Comparison of ENCODE assay signal across 13 mouse cellular contexts in the genomic region with DNA sequence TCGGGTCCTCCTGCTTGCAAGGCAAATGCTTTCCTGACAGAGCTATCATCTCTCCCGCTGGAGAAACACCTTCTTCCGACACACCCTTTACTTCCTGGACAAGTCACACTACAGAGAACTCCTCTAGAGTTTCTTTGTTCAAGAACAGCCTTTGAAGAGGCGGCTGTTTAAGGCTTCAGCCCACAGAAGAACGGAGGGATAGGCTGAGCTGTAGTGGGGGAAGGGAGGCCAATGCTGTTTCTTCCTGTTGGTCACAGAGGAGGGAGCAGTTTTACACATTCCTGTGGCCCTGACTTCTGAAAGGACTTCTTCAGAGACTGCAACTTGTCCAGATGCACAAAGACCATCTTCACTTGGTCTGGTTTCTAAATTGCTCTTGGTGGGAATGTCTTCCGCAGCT.
DNase-seq lines count a peak whose midpoint lies in the region; ATAC-seq and TF ChIP-seq lines count a peak whose summit lies in the region.
"Had no signal": no experiment of that assay in that cellular context is flagged by ENCODE, and none has a peak within 500 bp of the region (broad histone marks: within the 10 kb centered on the region; RNA-seq: fewer than 3 reads in every experiment).

No protein-coding gene starts in this region.

- DNase-seq in gastrocnemius, postnatal 14 days, result peak; percentile 29
- DNase-seq in gastrocnemius, adult 18-20 months (ENCODE audit: low spot score), result no peak
- peak; percentile 26 for DNase-seq in thymus, postnatal 14 days
- no peak for DNase-seq in thymus, adult 2 months
- peak; percentile 31 for DNase-seq in limb, embryonic 10.5 days (ENCODE audit: low spot score)
- no peak for DNase-seq in testis, postnatal 14 days (ENCODE audit: low spot score)
- no peak for DNase-seq in urinary bladder, adult 2 months (ENCODE audit: low spot score)
- DNase-seq: cerebellum, postnatal 14 days; liver had no signal

- no peak overlapping the region for H3K27ac ChIP-seq in thymus, adult 2 months (ENCODE audit: control insufficient read depth, insufficient read depth, low read length)
- peak overlapping the region; percentile 82; the same call in 1 of the 2 replicates for H3K27ac ChIP-seq in limb, embryonic 10.5 days
- H3K27ac ChIP-seq in intestine, postnatal 0 days (ENCODE audit: low read depth, low read length), result no peak overlapping the region
- H3K27ac ChIP-seq: macrophage had no signal

- no peak overlapping the region for H3K4me2 ChIP-seq in intestine, postnatal 0 days (replicated peaks; ENCODE audit: low read depth)

- no peaks in the 10 kb centered on the region for H3K36me3 ChIP-seq in thymus, adult 2 months (ENCODE audit: control insufficient read depth, insufficient read depth, low read length)
- no peaks in the 10 kb centered on the region for H3K36me3 ChIP-seq in limb, embryonic 10.5 days
- H3K36me3 ChIP-seq in intestine, postnatal 0 days (ENCODE audit: control insufficient read depth, insufficient read depth), result no peaks in the 10 kb centered on the region

- H3K4me3 ChIP-seq in thymus, adult 2 months (ENCODE audit: control insufficient read depth, insufficient read depth, low read length), result no peak overlapping the region
- no peak overlapping the region for H3K4me3 ChIP-seq in limb, embryonic 10.5 days
- no peak overlapping the region for H3K4me3 ChIP-seq in intestine, postnatal 0 days (ENCODE audit: low read depth, low read length)
- H3K4me3 ChIP-seq: erythroblast, embryonic 14.5 days had no signal

- no peak for ATAC-seq in intestine, postnatal 0 days
- ATAC-seq: CD4-positive, CD25-positive, alpha-beta regulatory T cell, adult 4 months had no signal

- H3K9ac ChIP-seq in intestine, postnatal 0 days (ENCODE audit: low read depth, low read length), result no peak overlapping the region

- H3K9me3 ChIP-seq in limb, embryonic 10.5 days (replicated peaks), result no peaks in the 10 kb centered on the region
- H3K9me3 ChIP-seq in intestine, postnatal 0 days (ENCODE audit: control insufficient read depth), result no peaks in the 10 kb centered on the region

- 52% methylated on average over 6 of the region's 6 CpGs for WGBS in thymus, adult 2 months
- 53% methylated on average over 6 of the region's 6 CpGs for WGBS in limb, embryonic 10.5 days
- WGBS in intestine, postnatal 0 days, result 46% methylated on average over 6 of the region's 6 CpGs

- no peaks in the 10 kb centered on the region for H3K27me3 ChIP-seq in thymus, adult 2 months (ENCODE audit: control insufficient read depth, insufficient read depth, low read length)
- no peaks in the 10 kb centered on the region for H3K27me3 ChIP-seq in limb, embryonic 10.5 days (ENCODE audit: low read depth, poor library complexity, severe bottlenecking)
- no peaks in the 10 kb centered on the region for H3K27me3 ChIP-seq in intestine, postnatal 0 days (replicated peaks; ENCODE audit: control insufficient read depth, insufficient read depth, low read length)

- intact Hi-C loops in gastrocnemius, postnatal 14 days (cut with DNase I; ENCODE audit: low total_unique reads), result no loop called here

- H3K4me1 ChIP-seq in thymus, adult 2 months (replicated peaks; ENCODE audit: control insufficient read depth, insufficient read depth, low read length), result 0 out of 2 replicates have a peak, but pooled peaks cover 2% of the 10 kb centered on the region
- peaks cover 28% of the 10 kb centered on the region for H3K4me1 ChIP-seq in limb, embryonic 10.5 days
- no peaks in the 10 kb centered on the region for H3K4me1 ChIP-seq in intestine, postnatal 0 days (replicated peaks; ENCODE audit: control insufficient read depth, insufficient read depth, low read length)

- TF ChIP-seq CTCF in thymus, adult 2 months (IDR thresholded peaks at IDR 0.05; ENCODE audit: borderline replicate concordance, control insufficient read depth, extremely low read depth, insufficient read depth, low read length, poor library complexity), result no peak
- no peak for TF ChIP-seq CTCF in intestine, postnatal 0 days (IDR thresholded peaks at IDR 0.05; ENCODE audit: low read depth)

- TF ChIP-seq POLR2A in thymus, adult 2 months (IDR thresholded peaks at IDR 0.05; ENCODE audit: control insufficient read depth, extremely low read depth, insufficient read depth, low read length, poor library complexity), result no peak

Comparison
In these comparisons a context has a peak if more than half of its experiments do, and no peak if none do; other contexts are left out.
1. DNase-seq: peak in gastrocnemius, postnatal 14 days (single experiment), thymus, postnatal 14 days (single experiment) and limb, embryonic 10.5 days (single experiment); none in gastrocnemius, adult 18-20 months (single experiment), thymus, adult 2 months (single experiment), testis, postnatal 14 days (single experiment) and urinary bladder, adult 2 months (single experiment).